ENCODE assay signal across 8 mouse cellular contexts in genomic region chr7:142060185-142060930, GRCm38 (mm10). TPM values are rescaled to one million over a fixed set of nuclear protein-coding genes. Genes with fewer than 3 reads are reported as not detected.
DNase-seq lines count a peak whose midpoint lies in the region; ATAC-seq and TF ChIP-seq lines count a peak whose summit lies in the region.

No protein-coding gene starts in this region.

- no peaks in the 10 kb centered on the region for H3K27me3 ChIP-seq in embryonic facial prominence, embryonic 15.5 days
- H3K27me3 ChIP-seq in intestine, postnatal 0 days (replicated peaks; ENCODE audit: control insufficient read depth, insufficient read depth, low read length) = no peaks in the 10 kb centered on the region
- H3K27me3 ChIP-seq in midbrain, embryonic 16.5 days (ENCODE audit: control insufficient read depth, insufficient read depth, low read depth, low read length) = no peaks in the 10 kb centered on the region

- WGBS in embryonic facial prominence, embryonic 15.5 days = 2% methylated on average over 62 of the region's 66 CpGs
- WGBS in intestine, postnatal 0 days = under 1% methylated on average over 44 of the region's 66 CpGs
- under 1% methylated on average over 65 of the region's 66 CpGs for WGBS in midbrain, embryonic 16.5 days

- intact Hi-C loops in left cerebral cortex, postnatal 36 days (cut with DNase I) = loop anchor here (5.0 kb wide), 1 partner anchor 37 kb away; the partner anchor contains the start of gene Dusp8

- peak overlapping the region; percentile 90 for H3K9ac ChIP-seq in ES-E14 (ENCODE audit: insufficient read depth, low read depth, low read length, poor library complexity, severe bottlenecking)
- peak overlapping the region; percentile 96 for H3K9ac ChIP-seq in embryonic facial prominence, embryonic 15.5 days
- H3K9ac ChIP-seq in intestine, postnatal 0 days (ENCODE audit: low read depth, low read length) = peak overlapping the region; percentile 96
- peak overlapping the region; percentile 85 for H3K9ac ChIP-seq in midbrain, embryonic 16.5 days (ENCODE audit: low read depth, low read length)

- H3K27ac ChIP-seq in ES-E14 (ENCODE audit: insufficient read depth, low read depth, low read length, poor library complexity, severe bottlenecking) = no peak overlapping the region
- peak overlapping the region; percentile 86 for H3K27ac ChIP-seq in embryonic facial prominence, embryonic 15.5 days (replicated peaks)
- H3K27ac ChIP-seq in intestine, postnatal 0 days (ENCODE audit: low read depth, low read length) = peak overlapping the region; percentile 95
- H3K27ac ChIP-seq in midbrain, embryonic 16.5 days (ENCODE audit: low read length) = peak overlapping the region; percentile 65

- H3K4me1 ChIP-seq in ES-E14 (ENCODE audit: control insufficient read depth in 2 of 2, insufficient read depth in 2 of 2, low read length in 2 of 2, poor library complexity in 1 of 2) = peaks cover 0 to 4% of the 10 kb centered on the region in 2 experiments; a peak in 1 of 4 replicates
- H3K4me1 ChIP-seq in embryonic facial prominence, embryonic 15.5 days = peaks cover 27% of the 10 kb centered on the region
- peaks cover 12% of the 10 kb centered on the region for H3K4me1 ChIP-seq in intestine, postnatal 0 days (replicated peaks; ENCODE audit: control insufficient read depth, insufficient read depth, low read length)
- peaks cover 17% of the 10 kb centered on the region for H3K4me1 ChIP-seq in midbrain, embryonic 16.5 days (ENCODE audit: control insufficient read depth, insufficient read depth, low read length)

- H3K4me3 ChIP-seq in ES-E14 (ENCODE audit: insufficient read depth in 1 of 2, low read depth in 1 of 2, low read length in 2 of 2, poor library complexity in 1 of 2, severe bottlenecking in 1 of 2) = peak overlapping the region; percentile 82 to 96
- peak overlapping the region; percentile 96 for H3K4me3 ChIP-seq in embryonic facial prominence, embryonic 15.5 days (replicated peaks)
- peak overlapping the region; percentile 90 for H3K4me3 ChIP-seq in intestine, postnatal 0 days (ENCODE audit: low read depth, low read length)
- H3K4me3 ChIP-seq in midbrain, embryonic 16.5 days (ENCODE audit: low read depth, low read length) = peak overlapping the region; percentile 92

- DNase-seq in kidney, adult 9 months = peak; percentile 27
- no peak for DNase-seq in kidney, adult 11 months
- DNase-seq in ES-E14 (ENCODE audit: low read depth, low spot score) = no peak
- no peak for DNase-seq in c-Kit-positive CD71-positive TER-119-positive erythroid progenitor cells, embryonic 14.5 days (ENCODE audit: low spot score)
- no peak for DNase-seq in left cerebral cortex, postnatal 36 days (ENCODE audit: low spot score in 2 of 2)

- peak; percentile 50; the same call in 1 of the 2 replicates for ATAC-seq in embryonic facial prominence, embryonic 15.5 days (ENCODE audit: insufficient number of reproducible peaks, low FRiP score, low TSS enrichment, low read depth)
- ATAC-seq in intestine, postnatal 0 days = peak; percentile 17
- ATAC-seq in midbrain, embryonic 16.5 days = peak; percentile 34; the same call in 1 of the 2 replicates

- no peak for TF ChIP-seq CTCF in intestine, postnatal 0 days (IDR thresholded peaks at IDR 0.05; ENCODE audit: low read depth)

- in situ Hi-C loops in ES-E14 (cut with MboI; ENCODE audit: low sequenced_read_pairs in 2 of 2, unreplicated experiment in 2 of 2) = no loop called here

- no peaks in the 10 kb centered on the region for H3K36me3 ChIP-seq in ES-E14 (ENCODE audit: control insufficient read depth, insufficient read depth, low read length, poor library complexity, severe bottlenecking)
- peaks cover 6% of the 10 kb centered on the region; the same call in 1 of the 2 replicates for H3K36me3 ChIP-seq in embryonic facial prominence, embryonic 15.5 days
- H3K36me3 ChIP-seq in intestine, postnatal 0 days (ENCODE audit: control insufficient read depth, insufficient read depth) = no peaks in the 10 kb centered on the region
- H3K36me3 ChIP-seq in midbrain, embryonic 16.5 days (ENCODE audit: control insufficient read depth, insufficient read depth, low read length) = no peaks in the 10 kb centered on the region

- H3K4me2 ChIP-seq in embryonic facial prominence, embryonic 15.5 days (replicated peaks) = peak overlapping the region; percentile 85
- peak overlapping the region; percentile 87 for H3K4me2 ChIP-seq in intestine, postnatal 0 days (replicated peaks; ENCODE audit: low read depth)
- peak overlapping the region; percentile 90 for H3K4me2 ChIP-seq in midbrain, embryonic 16.5 days (ENCODE audit: low read length)

- H3K9me3 ChIP-seq in ES-E14 (ENCODE audit: control insufficient read depth, insufficient read depth, low read depth, low read length) = no peaks in the 10 kb centered on the region
- no peaks in the 10 kb centered on the region for H3K9me3 ChIP-seq in embryonic facial prominence, embryonic 15.5 days (replicated peaks)
- no peaks in the 10 kb centered on the region for H3K9me3 ChIP-seq in intestine, postnatal 0 days (ENCODE audit: control insufficient read depth)
- H3K9me3 ChIP-seq in midbrain, embryonic 16.5 days (replicated peaks; ENCODE audit: control insufficient read depth, low read length, poor library complexity, severe bottlenecking) = no peaks in the 10 kb centered on the region

TF ChIP-seq in ES-E14, 5 proteins besides CTCF, POLR2A, EP300 and RAD21:
- no peak for TF ChIP-seq CHD2 (IDR thresholded peaks at IDR 0.05; ENCODE audit: low read depth, low read length)
- no peak for TF ChIP-seq HCFC1 (IDR thresholded peaks at IDR 0.05; ENCODE audit: borderline replicate concordance, insufficient read depth, low read length)
- TF ChIP-seq ZC3H11A (IDR thresholded peaks at IDR 0.05; ENCODE audit: borderline replicate concordance, low read depth, low read length) = no peak
- TF ChIP-seq ZNF384 (IDR thresholded peaks at IDR 0.05; ENCODE audit: low read depth, low read length) = no peak
- no peak for TF ChIP-seq MAFK (IDR thresholded peaks at IDR 0.05; ENCODE audit: insufficient read depth, low read depth, low read length)
TF ChIP-seq in ES-E14: peak in this region for 0.

RNA-seq across cellular contexts. Expression of gene Mob2, which starts 0.5 kb away (rescaled TPM):
- total RNA-seq in ES-E14 (2012; rRNA removed) = 30.7 and 31.8 TPM in 2 replicates
- 79.5 and 82.6 TPM in 2 replicates for polyA plus RNA-seq in embryonic facial prominence, embryonic 15.5 days (2015; fragmentation: Nextera tagmentation; extraction: Ambion mirVana)
- polyA plus RNA-seq in intestine, postnatal 0 days (2015; fragmentation: Nextera tagmentation; extraction: Ambion mirVana) = 49.5 and 54.7 TPM in 2 replicates
- polyA plus RNA-seq in midbrain, embryonic 16.5 days (2015; fragmentation: Nextera tagmentation; extraction: Ambion mirVana) = 47.5 and 50.3 TPM in 2 replicates
- total RNA-seq in left cerebral cortex, postnatal 36 days (2021) = 10 to 100 TPM; 34.6 to 37.5 TPM

RNA-seq across cellular contexts. Expression of gene Dusp8, which starts 35.3 kb away (rescaled TPM):
- 0.69 and 1.2 TPM in 2 replicates for total RNA-seq in ES-E14 (2012; rRNA removed)
- polyA plus RNA-seq in embryonic facial prominence, embryonic 15.5 days (2015; fragmentation: Nextera tagmentation; extraction: Ambion mirVana) = 6.5 and 7.7 TPM in 2 replicates
- 5.8 and 6.4 TPM in 2 replicates for polyA plus RNA-seq in intestine, postnatal 0 days (2015; fragmentation: Nextera tagmentation; extraction: Ambion mirVana)
- polyA plus RNA-seq in midbrain, embryonic 16.5 days (2015; fragmentation: Nextera tagmentation; extraction: Ambion mirVana) = 113 and 128 TPM in 2 replicates
- 100 to 1,000 TPM; 151 to 163 TPM for total RNA-seq in left cerebral cortex, postnatal 36 days (2021)

Comparison
In these comparisons a context has a peak if more than half of its experiments do, and no peak if none do; other contexts are left out.
1. RNA of gene Dusp8, which starts 35.3 kb away (polyA plus RNA-seq): 113 to 128 TPM in midbrain, embryonic 16.5 days; 6.5 to 7.7 TPM in embryonic facial prominence, embryonic 15.5 days and 5.8 to 6.4 TPM in intestine, postnatal 0 days; every median in the first group is over 10 times any median in the second.
2. Peak in every context shown above with its lines, with median percentiles within 50 percentile points of each other: H3K4me3 ChIP-seq, H3K9ac ChIP-seq, ATAC-seq and H3K4me2 ChIP-seq.